Mouse (Mus musculus): ENCODE data around the gene Rab36.
"Not testable (repeated sequence)": the region's sequence is repeated elsewhere in the genome, so short reads cannot be mapped to it uniquely, and the experiment has no call there.

Gene Rab36

GRCm38 (mm10) chr10:75036883-75037379 lies at the start of gene Rab36:
Rab36 (plus strand) TSS chr10:75037058.
- peak; percentile 98 for DNase-seq (ENCODE audit: extremely low spot score, low spot score)

- no peak for DNase-seq (ENCODE audit: extremely low spot score, low spot score)
Observed at GRCm38 (mm10) chr10:74987698-74988470, 49.0 kb upstream of the Rab36 start.

GRCm38 (mm10) chr10:74989814-74990213 lies 47.0 kb upstream of the Rab36 start:
- no peak for DNase-seq (ENCODE audit: extremely low spot score, low spot score)

GRCm38 (mm10) chr10:74990584-74991322 lies 46.1 kb upstream of the Rab36 start:
- no peak for DNase-seq (ENCODE audit: extremely low spot score, low spot score)

- peak; percentile 37 for DNase-seq (ENCODE audit: extremely low spot score, low spot score)
Observed at GRCm38 (mm10) chr10:74994863-74995262, 42.0 kb upstream of the Rab36 start.

GRCm38 (mm10) chr10:74995377-74995776 lies 41.5 kb upstream of the Rab36 start:
- DNase-seq (ENCODE audit: extremely low spot score, low spot score): peak; percentile 63

GRCm38 (mm10) chr10:75001391-75001790 lies 35.5 kb upstream of the Rab36 start:
- no peak for DNase-seq (ENCODE audit: extremely low spot score, low spot score)

- no peak for DNase-seq (ENCODE audit: extremely low spot score, low spot score)
Observed at GRCm38 (mm10) chr10:75004067-75004466, 32.8 kb upstream of the Rab36 start.

- DNase-seq (ENCODE audit: extremely low spot score, low spot score): no peak
Observed at GRCm38 (mm10) chr10:75006889-75007662, 29.8 kb upstream of the Rab36 start.

- no peak for DNase-seq (ENCODE audit: extremely low spot score, low spot score)
Observed at GRCm38 (mm10) chr10:75010704-75011103, 26.2 kb upstream of the Rab36 start.

GRCm38 (mm10) chr10:75015465-75015864 lies 21.4 kb upstream of the Rab36 start:
- DNase-seq (ENCODE audit: extremely low spot score, low spot score): no peak

- no peak for DNase-seq (ENCODE audit: extremely low spot score, low spot score)
Observed at GRCm38 (mm10) chr10:75016481-75016880, 20.4 kb upstream of the Rab36 start.

GRCm38 (mm10) chr10:75020271-75020670 lies 16.6 kb upstream of the Rab36 start:
- no peak for DNase-seq (ENCODE audit: extremely low spot score, low spot score)

- peak; percentile 82 for DNase-seq (ENCODE audit: extremely low spot score, low spot score)
Observed at GRCm38 (mm10) chr10:75021138-75021537, 15.7 kb upstream of the Rab36 start.

- DNase-seq (ENCODE audit: extremely low spot score, low spot score): no peak
Observed at GRCm38 (mm10) chr10:75026491-75026890, 10.4 kb upstream of the Rab36 start.

- no peak for DNase-seq (ENCODE audit: extremely low spot score, low spot score)
Observed at GRCm38 (mm10) chr10:75028743-75029142, 8.1 kb upstream of the Rab36 start.

GRCm38 (mm10) chr10:75029677-75030076 lies 7.2 kb upstream of the Rab36 start:
- DNase-seq (ENCODE audit: extremely low spot score, low spot score): no peak

GRCm38 (mm10) chr10:75030234-75030633 lies 6.6 kb upstream of the Rab36 start:
- DNase-seq (ENCODE audit: extremely low spot score, low spot score): no peak

- no peak for DNase-seq (ENCODE audit: extremely low spot score, low spot score)
Observed at GRCm38 (mm10) chr10:75031345-75032114, 5.3 kb upstream of the Rab36 start.

GRCm38 (mm10) chr10:75032395-75032794 lies 4.5 kb upstream of the Rab36 start, which contains the start of gene Rsph14:
Rsph14 (minus strand) TSS chr10:75032586.
- DNase-seq (ENCODE audit: extremely low spot score, low spot score): peak; percentile 51

GRCm38 (mm10) chr10:75042060-75042459 lies 5.2 kb downstream of the Rab36 start:
- not testable (repeated sequence) for DNase-seq (ENCODE audit: extremely low spot score, low spot score)

Measured in neural tube, embryonic 10.5 days (tissue).